Mouse (Mus musculus) C2C12 (cell line): ENCODE data around the gene Fam13a.

Experiments used
- CEBPB ChIP-seq: IDR thresholded peaks from one replicate; pipeline ENCODE4 v1.6.1; 2011; ENCODE audit warnings: low read depth, mild to moderate bottlenecking, control low read depth, moderate library complexity
- CTCF ChIP-seq: IDR thresholded peaks from one replicate; pipeline ENCODE4 v1.5.1; 2011; ENCODE audit not compliant: control insufficient read depth, insufficient read depth, insufficient read length
- FOSL1 ChIP-seq: IDR thresholded peaks from one replicate; pipeline ENCODE4 v1.8.0; 2011; ENCODE audit warnings: mild to moderate bottlenecking, low read length; ENCODE audit not compliant: poor library complexity, insufficient read depth, severe bottlenecking
- MAX ChIP-seq: IDR thresholded peaks from one replicate; pipeline ENCODE4 v1.6.1; 2011; ENCODE audit warnings: mild to moderate bottlenecking, control low read depth
- MYOG ChIP-seq: IDR thresholded peaks from one replicate; pipeline ENCODE4 v1.6.1; 2011; ENCODE audit not compliant: control insufficient read depth, insufficient read length; ENCODE audit errors: extremely low read depth

DNA sequence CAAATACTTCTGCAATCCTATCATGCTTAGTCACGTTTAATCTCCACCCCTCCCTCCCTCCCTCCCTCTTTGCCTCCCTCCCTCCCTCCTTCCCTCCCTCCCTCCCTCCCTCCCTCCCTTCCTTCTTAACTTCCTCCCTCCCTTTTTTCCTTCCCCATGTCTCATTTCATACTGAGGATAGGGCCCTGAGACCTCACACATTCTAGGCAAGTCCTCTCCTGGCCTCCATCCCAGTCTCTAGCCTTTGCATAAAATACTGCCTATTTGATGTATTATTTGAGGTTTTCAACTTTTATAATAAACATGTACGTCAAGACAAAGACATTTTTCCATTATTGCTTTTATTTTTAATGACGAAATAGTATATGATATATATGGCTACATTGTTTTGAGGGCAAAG is 110.8 kb downstream of the Fam13a start:
- TF ChIP-seq FOSL1, result no peak
- TF ChIP-seq CTCF, result no peak
- TF ChIP-seq MAX, result no peak
- no peak for TF ChIP-seq CEBPB
- TF ChIP-seq MYOG, result no peak
